Mouse (Mus musculus): ENCODE data around the gene Plekhh3.

The Plekhh3 gene

GRCm38 (mm10) chr11:101170811-101171610 is at the start of gene Plekhh3:
Plekhh3 (minus strand) TSS chr11:101171351.
- peak; percentile 93 to 94 for DNase-seq

- DNase-seq: no peak
These were observed 49.7 kb upstream of the Plekhh3 start for GRCm38 (mm10) chr11:101220853-101221252.

- DNase-seq: no peak
These were observed 47.4 kb upstream of the Plekhh3 start for GRCm38 (mm10) chr11:101218436-101219055.

GRCm38 (mm10) chr11:101216936-101217335 is 45.8 kb upstream of the Plekhh3 start:
- no peak for DNase-seq

- DNase-seq: no peak
These were observed 40.8 kb upstream of the Plekhh3 start for GRCm38 (mm10) chr11:101211970-101212369.

- peak; percentile 72 to 78 for DNase-seq
These were observed 29.8 kb upstream of the Plekhh3 start for GRCm38 (mm10) chr11:101200986-101201385.

GRCm38 (mm10) chr11:101199555-101199954 is 28.4 kb upstream of the Plekhh3 start:
- no peak for DNase-seq

GRCm38 (mm10) chr11:101196175-101196574 is 25.0 kb upstream of the Plekhh3 start:
- DNase-seq: no peak

DNA sequence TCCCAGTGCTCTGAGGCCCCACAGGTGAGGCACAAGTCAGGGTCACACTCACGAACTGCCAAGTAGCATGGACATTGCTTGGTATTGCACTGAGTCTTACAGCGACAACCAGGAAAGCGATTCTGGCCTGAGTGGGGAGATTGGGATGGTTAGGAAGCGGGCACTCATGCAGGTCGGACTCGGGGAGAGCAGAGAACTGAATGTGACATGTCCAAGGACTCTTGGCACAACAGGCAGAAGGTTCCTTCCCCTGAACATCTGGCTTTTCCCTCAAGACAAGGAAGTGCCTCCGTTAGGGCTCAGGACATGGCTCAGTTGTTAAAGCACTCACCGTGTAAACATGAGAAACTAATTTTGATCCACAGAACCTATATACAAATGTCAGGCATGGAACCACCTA is 24.4 kb upstream of the Plekhh3 start:
- DNase-seq: no peak

DNA sequence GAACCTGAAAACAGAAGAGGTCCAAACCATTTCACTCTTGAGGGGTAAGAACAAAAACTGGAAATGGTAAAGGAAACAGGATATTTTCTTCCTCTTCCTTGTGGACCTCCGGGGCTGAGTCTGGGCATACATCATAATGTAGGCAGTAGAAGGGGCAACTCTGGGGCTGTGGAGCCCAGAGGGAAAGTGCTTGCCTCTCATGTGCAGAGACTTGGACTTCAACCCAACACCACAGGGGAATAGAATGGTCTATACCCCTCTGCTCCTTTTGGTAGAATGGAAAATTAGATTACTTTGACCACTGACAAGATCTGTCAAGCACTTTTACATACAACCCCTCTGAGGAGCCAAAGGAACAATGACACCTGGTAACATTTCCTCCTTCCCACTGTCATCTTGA is 23.9 kb upstream of the Plekhh3 start:
- DNase-seq: no peak

DNA sequence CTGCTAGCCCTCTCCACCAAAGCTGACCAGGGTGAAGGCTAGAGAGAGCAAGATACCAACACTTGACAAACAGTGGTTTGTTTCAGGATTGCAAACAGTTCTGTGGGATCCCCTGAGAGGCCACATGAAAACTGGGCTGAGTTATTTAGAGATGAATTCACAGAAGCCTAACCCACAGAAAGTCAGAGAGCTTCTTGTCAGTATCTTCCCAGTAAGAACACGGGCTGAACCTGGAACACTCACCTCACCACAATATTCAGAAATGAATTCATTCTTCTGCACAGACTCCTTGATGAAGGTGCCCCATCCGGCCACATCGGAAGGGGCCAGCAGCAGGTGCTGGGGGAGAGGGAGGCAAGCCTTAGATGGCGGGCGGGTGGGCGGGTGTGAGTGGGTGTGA is 23.5 kb upstream of the Plekhh3 start:
- DNase-seq: no peak

GRCm38 (mm10) chr11:101194137-101194536 is 23.0 kb upstream of the Plekhh3 start:
- DNase-seq: no peak

- peak in 1 of 2 experiments; percentile 42 for DNase-seq
These were observed 21.9 kb upstream of the Plekhh3 start for GRCm38 (mm10) chr11:101193076-101193475.

- peak in 1 of 2 experiments; percentile 47 for DNase-seq
These were observed 21.5 kb upstream of the Plekhh3 start for GRCm38 (mm10) chr11:101192646-101193045.

DNA sequence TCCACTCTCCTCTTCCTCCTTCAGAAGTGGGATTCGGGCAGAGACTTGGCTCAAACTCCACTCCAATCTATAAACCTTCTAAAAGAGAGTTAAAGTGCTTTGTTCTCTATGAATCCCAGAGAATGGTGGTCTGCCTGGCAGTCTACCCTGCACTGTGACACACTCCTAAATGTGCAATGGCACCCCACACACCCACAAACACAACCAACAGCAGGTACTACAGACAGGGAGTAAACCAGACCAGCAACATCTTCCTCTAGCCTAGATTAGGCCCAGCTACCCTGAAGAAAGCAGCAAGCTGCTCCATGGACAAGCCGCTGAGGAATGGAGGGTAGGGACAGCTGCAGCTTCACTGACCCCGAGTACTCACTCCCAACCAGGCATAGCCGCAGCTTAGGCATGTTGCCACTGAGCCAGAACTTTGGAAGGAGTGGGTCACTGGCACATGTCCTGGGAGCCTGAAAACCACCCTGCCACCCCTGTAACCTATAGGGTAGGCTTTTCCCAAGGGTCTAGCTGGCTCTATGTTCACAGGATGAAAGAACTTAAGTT is 20.8 kb upstream of the Plekhh3 start:
- DNase-seq: peak in 1 of 2 experiments; percentile 34

GRCm38 (mm10) chr11:101190913-101191907 is 20.1 kb upstream of the Plekhh3 start:
- peak; percentile 49 to 51 for DNase-seq

DNA sequence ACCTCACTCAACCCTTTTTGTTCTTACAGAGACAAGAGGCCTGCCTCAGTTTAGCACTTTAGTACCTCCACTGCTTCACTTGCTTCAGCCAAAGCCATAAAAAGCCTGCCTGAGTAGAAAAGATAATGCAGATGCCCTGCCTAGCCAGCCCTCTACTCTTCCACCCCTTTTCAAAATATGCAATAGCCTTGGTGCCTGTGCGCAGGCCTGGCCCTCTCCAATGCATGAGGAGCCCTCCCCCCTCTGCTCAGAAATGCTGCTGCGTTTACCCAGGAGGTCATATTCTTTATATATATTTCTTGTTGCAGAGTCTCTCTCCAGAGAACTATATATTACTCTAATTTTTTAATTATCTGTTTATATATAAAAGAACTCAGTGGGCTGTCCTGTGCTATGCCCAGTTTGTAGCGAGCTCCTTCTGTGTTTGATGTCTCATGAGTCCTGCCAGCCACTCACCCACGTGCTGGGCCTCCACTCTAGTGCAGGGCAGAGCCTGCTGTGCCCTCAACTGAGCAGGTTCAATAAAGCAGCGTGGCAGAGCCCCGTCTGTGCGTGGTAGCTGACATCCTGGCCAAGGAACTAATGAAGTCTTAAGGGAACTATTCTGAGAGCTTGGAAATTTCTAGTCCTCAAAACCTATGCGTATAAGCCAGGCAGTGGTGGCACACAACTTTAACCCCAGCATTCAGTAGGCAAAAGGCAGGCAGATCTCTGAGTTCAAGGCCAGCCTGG is 19.2 kb upstream of the Plekhh3 start:
- no peak for DNase-seq

- DNase-seq: peak; percentile 88 to 89
These were observed 18.5 kb upstream of the Plekhh3 start for GRCm38 (mm10) chr11:101189495-101190180.

GRCm38 (mm10) chr11:101188166-101188805 is 17.1 kb upstream of the Plekhh3 start:
- peak; percentile 88 to 90 for DNase-seq

DNA sequence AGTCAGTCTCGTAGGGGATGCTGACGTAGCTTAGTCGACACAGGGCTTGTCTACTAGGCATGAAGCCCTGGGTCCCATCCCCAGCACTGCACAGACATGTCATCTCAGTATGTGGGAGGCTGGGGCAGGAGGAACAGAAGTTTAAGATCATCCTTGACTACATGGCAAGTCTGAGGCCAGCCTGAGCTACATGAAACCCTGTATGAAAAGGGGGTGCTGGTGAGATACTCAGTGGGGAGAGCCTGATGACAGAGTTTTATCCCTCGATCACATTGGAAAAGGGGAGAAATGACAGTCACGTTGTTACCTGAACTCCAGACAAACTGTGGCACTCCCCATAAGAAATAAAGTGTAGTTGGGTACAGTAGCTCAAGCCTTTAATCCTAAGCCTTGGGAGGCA is 16.4 kb upstream of the Plekhh3 start:
- no peak for DNase-seq
